Mouse (Mus musculus): ENCODE measurements around the gene Cacna1g.

Gene Cacna1g

GRCm38 (mm10) chr11:94473707-94474543 is at the start of gene Cacna1g:
Gene Cacna1g, minus strand, starts transcription at chr11:94474198.
- DNase-seq, result peak; percentile 88 to 91

- peak; percentile 66 to 69 for DNase-seq
Observed at GRCm38 (mm10) chr11:94521219-94521843, 47.3 kb upstream of the Cacna1g start, which contains the start of gene Mycbpap. Gene Mycbpap, minus strand, starts transcription at chr11:94521742.

GRCm38 (mm10) chr11:94513452-94513851 is 39.5 kb upstream of the Cacna1g start:
- DNase-seq, result no peak

- no peak for DNase-seq
Observed at GRCm38 (mm10) chr11:94508976-94509375, 35.0 kb upstream of the Cacna1g start.

DNA sequence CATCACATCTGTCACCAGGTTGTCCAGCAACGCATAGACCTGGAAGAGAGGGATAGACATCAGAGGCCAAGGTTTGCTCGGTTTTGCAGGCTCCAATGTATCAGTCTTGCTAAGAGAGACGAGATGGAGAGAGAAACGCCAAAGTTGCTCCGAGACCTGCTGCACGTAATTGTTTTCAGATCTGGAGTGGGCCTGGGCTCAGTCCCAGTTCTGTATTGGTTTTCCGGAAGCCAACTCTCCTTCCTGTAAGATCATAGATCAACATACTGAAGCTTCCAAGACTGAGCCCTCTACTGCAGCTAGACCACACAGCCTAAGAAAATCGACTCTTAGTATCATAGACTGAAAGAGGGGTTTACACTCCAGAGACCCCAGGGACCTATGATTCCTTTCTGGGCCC is 27.5 kb upstream of the Cacna1g start:
- peak in 1 of 2 experiments; percentile 61 for DNase-seq

DNA sequence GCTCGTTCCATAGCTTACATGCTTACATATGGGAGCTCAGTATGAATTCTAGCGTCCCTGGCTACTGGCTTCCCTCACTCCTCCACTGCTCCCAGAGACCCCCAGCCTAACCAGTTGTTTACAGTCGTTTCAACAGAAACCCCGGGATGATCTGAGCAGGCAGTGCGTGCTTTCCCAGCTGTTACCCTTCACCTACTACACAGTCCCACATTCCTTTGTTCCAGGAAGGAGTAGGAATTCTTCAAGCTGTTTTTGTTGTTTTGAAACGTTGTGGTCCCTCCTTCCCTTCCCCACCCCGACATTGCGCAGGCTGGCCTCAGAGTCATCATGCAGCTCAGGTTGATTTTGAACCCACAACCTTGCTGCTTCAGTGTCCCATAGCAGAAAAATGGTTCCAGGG is 26.4 kb upstream of the Cacna1g start:
- DNase-seq, result no peak

DNA sequence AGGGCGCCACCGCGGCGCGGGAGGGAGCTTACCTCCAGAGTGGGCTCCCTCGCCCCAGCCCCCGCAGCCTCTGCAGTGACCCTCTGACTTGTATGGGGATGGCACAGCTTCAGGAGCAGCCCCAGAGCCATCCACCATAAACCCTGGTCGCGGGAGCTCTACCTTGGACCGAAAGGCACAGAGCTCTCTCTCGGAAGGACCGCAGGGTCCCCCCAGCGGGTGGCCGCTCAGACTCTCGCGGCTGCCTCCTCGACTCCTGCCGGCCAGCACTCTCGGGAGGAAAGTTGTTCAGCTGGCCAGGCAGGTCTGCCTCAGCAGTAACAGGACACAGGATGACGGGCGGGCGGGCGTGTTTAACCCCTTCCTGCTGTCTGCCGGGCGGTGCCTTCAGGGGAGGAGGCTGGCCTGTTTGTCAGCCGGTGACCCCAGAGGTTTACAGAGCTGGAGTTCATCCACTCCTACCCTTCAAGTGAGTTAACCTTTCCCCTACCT is 25.7 kb upstream of the Cacna1g start, which contains the start of gene Epn3:
Gene Epn3 (minus strand): TSS at position 314 of the 492 bp plus-strand sequence.
- DNase-seq, result peak; percentile 80 to 89

DNA sequence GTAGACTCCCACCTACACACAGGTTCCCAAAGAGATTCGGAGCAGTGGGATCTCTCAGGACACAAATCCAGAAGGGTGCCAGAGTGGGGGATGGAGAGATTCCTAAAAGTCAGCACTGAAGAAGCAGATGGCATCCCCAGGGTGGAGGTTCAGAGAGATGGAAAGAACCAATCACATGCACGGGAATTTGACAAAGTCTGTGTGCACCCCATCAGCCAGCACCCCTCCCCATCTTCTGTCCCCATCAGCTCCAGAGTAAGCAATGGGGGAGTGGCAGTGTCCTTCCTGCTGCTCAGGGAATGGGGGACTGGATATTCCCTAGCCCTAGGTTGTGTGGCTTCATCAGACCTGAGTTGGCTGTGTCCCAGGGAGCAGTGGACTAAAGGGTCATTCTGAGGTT is 25.0 kb upstream of the Cacna1g start:
- no peak for DNase-seq

GRCm38 (mm10) chr11:94498093-94498996 is 24.3 kb upstream of the Cacna1g start:
- peak; percentile 88 to 92 for DNase-seq

GRCm38 (mm10) chr11:94495415-94495814 is 21.4 kb upstream of the Cacna1g start:
- peak; percentile 87 to 91 for DNase-seq

DNA sequence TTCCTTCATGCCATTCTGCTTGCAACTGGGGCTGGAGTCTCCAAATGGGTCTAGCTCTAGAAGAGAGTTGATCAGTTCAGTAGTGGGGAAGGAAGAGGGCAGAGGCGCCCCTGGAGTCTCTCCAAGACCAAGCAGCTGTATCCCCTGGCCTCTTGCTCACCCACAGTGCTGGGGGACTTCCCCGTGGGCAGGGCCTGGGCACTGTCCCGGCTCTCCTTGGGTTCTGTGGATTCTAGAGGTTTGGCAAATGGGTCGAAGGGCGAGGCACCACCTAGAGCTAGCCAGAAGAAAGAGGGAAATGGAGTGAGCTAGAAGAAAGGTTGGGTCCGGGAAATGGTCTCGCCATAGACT is 17.7 kb upstream of the Cacna1g start:
- DNase-seq, result no peak

DNA sequence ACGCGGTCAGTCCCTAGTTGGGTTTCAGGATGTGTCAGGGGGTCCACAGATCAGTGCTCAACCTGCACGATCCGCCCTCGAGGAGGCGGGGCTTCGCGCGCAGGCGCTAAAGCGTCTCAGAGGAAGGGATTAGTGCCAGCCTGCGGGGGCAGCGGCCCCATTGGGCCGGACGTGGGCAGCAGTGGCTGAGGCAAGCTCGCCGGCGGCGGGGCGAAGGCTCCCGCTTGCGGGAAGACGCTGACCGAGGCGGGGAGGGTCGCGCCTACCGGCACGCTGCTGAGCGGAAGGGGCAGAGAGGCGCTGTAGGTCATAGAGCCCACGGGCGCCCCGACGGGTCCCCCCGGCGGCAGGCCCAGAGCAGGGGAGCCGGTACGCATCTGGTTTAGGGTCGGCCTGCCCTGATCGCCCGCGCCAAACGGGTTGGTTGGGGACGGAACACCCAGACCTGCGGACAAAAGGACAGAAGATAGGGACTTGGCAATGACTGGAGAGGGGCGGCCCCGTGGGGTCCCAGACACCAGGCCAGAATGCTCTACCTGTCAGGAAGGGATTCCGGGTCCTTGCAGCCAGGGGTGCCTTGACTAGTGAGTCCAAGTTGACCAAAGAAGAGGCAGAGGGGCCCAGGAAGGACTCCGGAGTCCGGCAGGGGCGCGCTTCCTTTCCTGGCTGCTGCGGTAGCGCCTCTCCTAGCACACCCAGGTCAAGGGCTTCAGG is 17.2 kb upstream of the Cacna1g start:
- DNase-seq, result no peak

DNA sequence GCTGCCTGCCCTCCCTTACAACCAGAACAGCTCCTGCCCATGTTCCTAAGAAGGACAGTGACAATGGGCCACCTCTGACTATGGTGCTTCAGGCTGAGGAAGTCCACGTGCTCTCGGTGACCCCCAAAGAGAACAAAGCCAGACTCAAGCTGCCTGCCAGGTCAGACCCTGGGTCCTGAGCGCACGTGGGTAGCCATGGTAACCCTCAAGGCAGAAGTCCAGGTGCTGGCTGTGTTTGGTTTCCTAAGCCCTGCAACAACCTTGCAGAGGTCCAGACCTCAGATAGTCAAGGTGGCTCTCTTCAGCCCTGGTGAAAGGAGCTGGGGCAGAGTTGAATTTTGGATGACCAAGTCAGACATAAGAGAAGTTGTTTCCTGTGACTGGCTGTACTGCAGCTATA is 15.7 kb upstream of the Cacna1g start:
- DNase-seq, result no peak

DNA sequence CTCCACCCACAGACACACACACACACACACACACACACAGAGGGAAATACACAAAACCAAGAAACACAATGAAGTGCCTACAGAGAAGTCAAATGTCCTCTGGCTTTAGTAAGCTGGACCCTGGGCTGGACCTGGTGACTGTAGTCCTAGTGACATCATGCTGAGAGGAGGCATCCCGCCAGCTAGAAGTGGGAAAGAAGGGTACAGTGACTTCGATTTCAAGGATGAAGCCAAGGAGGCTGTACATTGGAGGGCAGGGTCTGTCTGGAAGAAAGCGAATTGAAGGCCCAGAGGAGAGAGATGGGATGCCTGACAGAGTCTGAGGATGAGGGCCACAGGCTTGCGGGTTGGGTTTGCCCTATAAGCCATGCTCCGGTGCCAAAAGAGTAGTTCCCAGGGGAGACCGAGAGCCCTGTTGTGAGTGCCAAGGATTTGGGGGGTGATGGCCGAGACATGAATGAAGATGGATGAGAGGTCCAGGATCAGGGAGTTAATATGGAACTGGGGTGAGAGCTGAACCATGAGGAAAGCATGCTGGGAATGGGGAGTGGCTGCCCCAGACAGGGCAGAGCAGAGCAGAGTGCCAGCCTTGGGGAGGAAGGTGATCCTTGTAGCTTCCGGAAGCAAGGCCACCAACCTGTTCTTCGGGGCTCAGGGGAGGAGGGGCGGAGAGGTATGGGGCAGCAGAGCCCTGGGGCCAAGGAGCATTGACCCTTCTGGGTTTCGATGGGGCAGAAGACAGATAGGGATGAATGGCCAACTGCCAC is 15.0 kb upstream of the Cacna1g start:
- DNase-seq, result no peak

- peak; percentile 72 to 81 for DNase-seq
Observed at GRCm38 (mm10) chr11:94486001-94486400, 12.0 kb upstream of the Cacna1g start, which contains the start of gene Spata20. Gene Spata20, minus strand, starts transcription at chr11:94486179.

DNA sequence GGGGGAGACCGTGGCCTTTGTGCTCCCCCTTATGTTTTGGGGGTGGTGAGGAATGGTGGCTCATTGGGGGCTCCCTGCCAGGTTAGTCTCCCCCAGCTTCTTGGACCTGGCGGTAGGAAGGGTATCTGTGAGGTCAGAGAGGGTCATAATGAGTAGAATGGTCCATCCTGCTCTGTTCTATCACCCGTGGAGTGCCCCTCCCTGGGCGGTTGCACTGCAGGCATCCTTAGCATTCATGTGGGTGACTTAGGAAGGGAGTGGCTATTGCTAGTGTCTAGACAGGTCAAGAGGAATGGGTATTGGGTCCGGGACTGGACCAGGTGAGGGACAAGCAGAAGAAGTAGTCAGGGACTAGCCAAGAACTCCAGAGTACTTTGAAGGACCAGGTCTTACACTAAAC is 11.2 kb upstream of the Cacna1g start:
- no peak for DNase-seq

DNA sequence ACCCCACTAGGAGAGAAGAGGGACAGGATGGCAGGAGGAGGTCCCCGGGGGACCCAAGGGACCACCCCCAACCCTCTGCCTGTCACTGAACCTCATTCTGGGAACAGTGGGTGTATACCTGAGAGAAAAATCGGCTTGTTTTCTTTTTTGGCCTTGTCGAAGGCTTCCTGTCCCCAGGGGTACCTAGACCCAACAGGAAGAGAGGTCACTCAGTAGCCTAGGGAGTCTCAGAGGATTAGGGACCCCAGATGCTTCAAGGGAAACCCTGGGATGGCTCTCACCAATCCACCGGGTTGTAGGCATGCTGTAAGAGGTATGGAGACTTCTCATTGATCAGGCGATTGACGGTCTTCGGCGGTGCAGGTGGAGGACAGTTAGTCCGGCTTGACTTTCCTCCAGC is 10.6 kb upstream of the Cacna1g start:
- DNase-seq, result no peak

DNA sequence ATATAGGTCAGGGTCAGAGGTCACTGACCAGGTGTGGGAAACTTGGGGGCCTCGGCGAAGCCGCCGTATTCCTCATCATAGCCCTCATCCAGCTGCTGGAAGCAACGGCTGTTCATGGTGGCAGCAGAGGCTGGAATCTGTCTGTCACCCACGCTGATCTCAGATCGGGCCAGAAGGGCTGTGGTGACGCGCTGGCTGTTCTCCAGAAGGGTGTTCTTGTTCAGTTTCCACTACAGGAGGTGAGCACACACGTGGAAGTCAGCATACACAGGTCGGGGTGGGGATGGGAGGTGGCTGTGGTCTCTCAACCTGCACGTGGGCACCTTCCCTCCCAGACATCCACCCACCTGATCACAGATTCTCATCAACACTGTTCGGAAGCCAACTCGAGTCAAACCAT is 9.9 kb upstream of the Cacna1g start:
- DNase-seq, result no peak

GRCm38 (mm10) chr11:94483436-94483835 is 9.4 kb upstream of the Cacna1g start:
- no peak for DNase-seq

- no peak for DNase-seq
Observed at GRCm38 (mm10) chr11:94482738-94483137, 8.7 kb upstream of the Cacna1g start.

- DNase-seq, result no peak
Observed at GRCm38 (mm10) chr11:94481963-94482362, 8.0 kb upstream of the Cacna1g start.

Data from lung, adult 18-20 months (tissue).